Mouse (Mus musculus) cerebellum, adult 9-10 months (tissue): ENCODE results near the gene D16Ertd472e.
"Not testable (repeated sequence)": the region's sequence is repeated elsewhere in the genome, so short reads cannot be mapped to it uniquely, and the experiment has no call there.

ENCODE experiments used
- DNase-seq: peaks from one replicate; pipeline ENCODE4 v3.0.0; 2022

D16Ertd472e gene

DNA sequence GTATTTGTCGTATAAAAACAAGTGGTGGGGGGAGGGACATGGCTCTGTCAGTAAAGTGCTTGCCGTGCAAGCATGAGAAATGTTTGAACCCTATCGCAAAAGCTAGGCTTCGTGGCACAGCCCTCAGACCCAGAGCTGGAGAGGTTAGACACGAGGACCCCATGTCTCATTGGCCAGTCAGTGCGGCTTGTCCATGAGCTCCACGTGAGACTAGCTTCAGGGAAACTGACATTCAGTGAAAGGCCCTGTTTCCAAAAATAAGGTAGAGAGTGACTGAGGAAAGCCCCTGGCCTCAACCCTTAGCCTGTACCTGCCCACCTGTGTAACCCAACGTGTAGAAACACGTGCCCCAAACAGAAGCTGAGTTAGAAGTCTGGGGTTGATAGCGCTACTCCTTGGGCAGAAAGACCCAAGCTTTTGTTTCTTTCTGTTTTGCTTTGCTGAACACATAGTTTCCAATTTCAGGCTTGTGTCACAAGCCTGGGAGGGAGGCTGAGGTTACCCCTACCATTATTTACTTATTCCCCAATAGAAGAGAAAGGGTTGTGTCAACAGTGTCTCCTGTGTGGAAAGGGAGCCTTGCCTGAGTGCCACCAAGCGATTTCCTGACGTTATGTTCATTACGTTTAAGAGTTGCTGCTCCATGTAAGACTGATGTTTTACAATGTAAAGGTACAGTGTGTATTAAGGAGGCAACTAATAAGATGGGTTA is 12.2 kb downstream of the D16Ertd472e start:
- DNase-seq = no peak

DNA sequence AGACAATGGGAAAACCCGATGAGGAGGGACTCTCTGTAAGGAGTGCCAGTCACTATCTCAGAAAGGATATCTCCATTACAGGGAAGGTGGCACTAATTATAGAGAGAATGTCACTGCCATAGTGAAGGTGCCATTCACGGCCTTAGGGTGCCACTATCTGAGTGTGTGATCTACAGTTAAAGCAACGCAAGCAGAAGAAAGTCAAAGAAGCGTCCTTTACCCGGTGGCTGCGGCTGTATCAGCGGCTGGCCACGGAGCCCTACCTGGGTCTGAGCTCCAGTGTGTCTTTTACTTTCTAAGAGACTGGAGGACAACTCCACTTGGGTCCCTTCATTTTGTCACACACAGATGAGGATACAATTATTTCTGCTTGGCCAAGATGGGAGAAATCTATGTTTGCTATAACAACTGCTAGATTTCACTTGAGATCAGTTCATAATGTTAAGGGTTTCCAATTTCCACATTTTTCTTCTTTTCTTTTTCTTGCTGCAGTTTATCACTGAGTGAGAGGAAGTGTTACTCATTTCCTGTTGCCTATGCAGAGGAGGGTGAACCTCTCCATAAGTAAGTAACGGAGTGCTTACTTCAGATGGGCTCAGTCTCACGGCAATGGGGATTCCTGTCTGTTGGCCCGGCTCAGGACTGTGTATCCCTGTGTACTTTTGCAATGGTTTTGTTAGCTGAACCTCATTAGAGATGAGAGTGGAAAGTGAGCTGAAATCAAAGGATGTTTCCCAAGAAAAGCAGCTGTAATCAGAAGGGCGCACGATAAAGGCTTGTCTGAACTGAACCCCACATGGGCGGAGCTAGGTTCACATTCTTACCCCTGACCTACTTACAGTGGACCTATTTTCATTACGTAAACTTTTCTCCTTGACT is 13.2 kb downstream of the D16Ertd472e start:
- no peak for DNase-seq

DNA sequence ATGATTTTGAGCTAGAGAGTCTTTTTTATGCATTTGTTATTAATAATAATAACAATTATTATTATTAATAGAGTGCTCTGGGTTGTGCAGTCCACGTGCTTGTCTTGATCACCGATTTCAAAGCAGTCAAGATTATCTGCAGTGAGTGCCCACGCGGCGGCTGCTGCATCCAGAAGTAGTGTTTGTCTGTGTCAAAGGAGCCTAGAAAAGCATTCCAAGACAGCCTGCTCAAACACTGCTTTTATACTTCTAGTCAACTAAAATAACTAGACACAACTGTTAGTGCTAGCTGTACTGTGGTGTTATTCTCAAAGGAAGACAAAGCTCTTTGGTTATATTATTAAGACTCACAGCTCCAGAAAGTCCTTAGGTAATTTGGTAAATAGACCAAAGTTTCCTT is 15.9 kb downstream of the D16Ertd472e start:
- no peak for DNase-seq

DNA sequence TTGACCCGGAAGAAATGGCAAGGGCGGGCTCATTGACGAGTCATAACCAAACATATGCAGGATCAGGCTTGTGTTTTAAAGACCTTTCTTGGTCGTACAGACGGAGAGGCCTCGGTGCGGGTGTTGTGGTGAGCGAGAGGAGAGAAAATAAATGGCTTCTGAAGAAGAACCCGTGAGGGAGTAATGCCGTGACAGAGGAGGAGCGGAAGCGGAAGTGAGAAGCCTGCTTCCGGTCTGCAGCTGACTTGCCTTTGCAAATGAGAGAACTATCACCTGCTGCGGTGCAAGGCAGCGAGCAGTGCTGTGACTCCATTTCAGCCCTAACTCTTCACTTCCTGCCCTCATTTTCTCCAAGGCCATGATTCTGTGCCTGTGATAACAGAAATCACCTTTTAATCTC is 16.4 kb downstream of the D16Ertd472e start:
- no peak for DNase-seq

DNA sequence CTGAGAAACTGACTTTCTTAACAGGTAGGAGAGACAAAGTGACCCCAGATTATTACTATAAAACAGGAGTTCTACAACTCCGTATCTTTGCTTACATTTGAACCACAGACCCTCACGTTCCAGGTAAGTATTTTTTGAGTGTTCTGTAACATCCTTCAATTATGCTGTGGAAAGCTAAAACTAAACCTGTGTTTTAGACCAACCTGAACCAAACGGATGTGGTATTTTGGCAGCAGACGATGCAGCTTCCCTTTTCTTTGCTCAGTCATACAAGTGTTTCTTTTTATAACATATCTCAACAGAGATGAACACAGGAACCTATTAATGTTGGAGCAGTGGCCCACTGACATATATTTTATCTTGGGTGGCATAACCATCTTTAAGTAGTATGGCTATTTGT is 18.9 kb downstream of the D16Ertd472e start:
- DNase-seq = no peak

DNA sequence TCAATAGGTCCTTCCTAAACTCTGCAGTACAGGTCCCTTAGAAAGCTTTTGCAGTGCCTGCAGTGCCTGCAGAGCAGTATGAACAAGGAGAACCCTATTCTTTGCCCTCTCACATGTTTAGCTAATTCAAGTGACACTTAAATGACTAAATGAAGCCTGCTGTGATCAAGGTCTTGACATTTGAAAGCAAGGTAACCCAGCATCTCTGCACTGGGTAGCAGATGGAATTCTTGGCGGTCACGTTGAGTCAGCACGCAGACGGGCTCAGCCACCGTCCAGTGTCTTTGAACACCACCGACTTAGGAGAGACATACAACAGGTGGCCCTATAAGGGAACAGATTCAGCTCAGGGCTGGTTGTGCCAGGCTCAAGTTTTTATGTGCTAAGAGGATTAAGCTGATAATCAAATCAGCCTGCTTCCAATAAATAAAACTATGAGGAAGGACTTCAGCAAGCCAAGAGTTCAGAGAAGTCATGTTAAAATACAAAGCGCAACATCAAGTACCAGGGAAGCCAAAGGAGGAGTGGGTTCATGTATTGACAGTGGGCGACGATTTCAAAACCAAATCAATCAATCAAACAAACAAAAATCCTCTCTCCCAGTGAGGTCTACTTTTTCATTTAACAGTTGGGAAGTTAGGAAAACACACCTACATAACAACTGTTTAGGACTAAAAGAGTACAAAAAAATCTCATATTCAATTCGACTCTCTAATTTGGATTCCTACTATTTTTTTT is 21.4 kb downstream of the D16Ertd472e start:
- no peak for DNase-seq

DNA sequence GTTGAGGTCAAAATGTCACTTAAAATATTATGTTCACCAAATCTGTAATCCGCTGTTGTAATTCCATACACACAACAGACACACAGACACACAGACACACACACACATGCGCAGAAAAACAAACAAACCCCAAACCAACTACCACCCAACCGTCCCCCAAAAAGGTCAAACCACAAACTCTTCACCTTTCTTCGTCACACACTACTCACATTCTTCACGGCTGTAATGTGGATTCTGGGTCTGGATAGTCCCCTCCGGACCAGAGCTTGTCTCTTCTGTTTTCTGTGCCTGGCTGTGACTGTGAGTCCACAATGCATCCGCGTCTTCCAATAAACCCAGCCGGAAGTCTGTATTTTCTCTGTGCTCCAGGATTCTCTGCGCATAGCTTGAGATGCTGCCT is 29.1 kb downstream of the D16Ertd472e start:
- no peak for DNase-seq

DNA sequence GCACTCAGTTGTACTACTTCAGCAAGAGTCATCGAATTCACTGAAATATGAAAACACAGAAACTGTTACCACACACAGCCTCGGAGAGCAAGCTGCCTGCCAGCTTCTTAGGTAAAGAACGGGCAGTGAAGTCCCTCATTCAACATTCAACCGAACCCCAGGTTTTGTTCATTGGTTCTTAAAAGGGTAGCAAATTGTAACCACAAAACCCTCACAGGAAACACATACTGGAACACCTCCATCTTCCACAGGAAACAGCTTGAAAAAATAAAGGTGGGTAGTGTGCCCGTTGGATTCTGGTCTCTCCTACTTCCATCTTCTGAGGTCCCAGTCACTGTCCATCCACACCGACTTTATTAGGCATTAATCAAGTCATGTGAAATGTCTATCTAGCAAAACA is 30.0 kb downstream of the D16Ertd472e start:
- no peak for DNase-seq

DNA sequence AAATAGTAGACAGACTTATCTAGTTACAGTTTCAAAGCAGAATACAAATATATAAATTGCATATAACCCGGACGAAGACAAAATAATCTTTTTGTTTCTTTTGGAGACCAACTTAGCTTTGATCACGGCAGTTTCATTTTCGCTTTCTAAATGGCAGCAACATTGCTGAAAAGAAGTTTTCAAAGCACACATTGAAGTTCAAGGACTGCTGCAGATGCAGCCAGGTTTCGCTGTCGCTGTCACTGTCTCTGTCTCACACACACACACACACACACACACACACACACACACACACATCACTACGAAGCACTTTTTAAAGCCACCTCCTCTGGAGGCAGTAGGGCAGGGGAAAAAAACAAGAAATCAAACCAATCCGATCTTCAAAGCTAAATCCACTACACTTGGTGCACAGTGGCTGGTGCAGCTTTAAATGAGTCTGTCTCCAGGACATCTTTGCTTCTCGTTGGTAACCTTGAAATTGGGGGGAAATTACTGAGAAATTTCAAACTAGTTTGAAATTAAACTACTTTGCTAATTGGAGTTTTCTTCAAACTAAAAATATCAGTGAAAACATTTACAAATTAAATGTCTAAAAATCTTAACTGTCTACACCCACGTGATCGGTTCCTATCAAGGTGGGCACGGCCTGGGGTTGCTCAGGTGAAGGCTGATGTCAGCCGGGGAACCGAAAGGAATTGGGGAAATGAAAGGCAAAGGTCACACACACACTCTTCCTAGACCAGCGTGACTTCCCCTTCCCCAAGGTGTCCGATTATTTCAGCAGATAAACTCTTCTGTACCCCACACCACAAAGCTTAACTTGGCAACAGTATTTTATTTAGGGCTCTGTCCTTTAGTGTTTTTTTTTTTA is 35.9 kb downstream of the D16Ertd472e start:
- no peak for DNase-seq

DNA sequence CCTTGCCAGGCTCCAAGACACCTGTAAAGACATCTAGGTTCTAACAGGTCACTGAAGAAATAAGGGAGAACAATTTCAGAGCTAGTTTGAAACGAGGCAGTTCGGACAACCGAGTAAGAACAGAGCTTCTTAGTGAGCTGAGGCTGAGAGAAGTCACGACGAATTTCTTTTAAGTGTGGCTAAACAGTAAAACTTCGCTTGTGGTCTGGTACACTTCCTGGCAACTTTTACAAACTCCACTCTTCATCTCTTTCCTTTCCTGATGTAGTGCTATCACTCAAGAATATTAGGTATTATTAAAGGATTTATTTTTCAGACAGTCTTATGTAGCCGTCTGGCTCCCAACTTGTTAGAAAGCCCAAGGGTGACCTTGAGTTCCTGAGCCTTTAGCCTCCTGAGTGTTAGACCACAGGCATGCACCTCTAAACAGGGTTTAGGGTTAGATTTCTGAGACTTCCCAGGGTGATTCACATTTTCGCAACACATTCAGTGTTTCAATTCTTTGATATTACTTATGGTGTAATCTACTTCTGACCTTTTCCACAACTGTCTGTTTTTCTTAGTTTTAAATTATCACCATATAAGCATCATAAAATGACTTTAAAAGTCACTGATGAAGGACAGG is 38.6 kb downstream of the D16Ertd472e start:
- no peak for DNase-seq

DNA sequence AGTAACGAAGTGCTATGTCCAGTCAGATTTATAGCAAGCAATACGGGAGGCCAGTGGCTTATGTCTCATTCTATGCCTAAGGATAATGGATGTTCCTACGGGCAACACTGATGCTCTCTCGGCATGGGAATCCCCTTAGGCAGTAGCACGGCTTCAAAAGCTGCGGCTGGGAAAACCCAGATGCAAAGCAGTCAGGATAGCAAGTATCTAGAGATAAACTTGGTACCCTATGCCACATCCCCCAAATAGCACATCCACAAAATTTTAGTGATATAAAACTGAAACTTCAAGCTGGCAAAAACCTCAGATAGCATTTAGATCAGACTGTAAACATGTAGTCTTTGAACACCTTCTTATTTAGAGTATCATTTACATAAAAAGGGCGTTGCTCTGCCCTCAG is 39.2 kb downstream of the D16Ertd472e start:
- no peak for DNase-seq

DNA sequence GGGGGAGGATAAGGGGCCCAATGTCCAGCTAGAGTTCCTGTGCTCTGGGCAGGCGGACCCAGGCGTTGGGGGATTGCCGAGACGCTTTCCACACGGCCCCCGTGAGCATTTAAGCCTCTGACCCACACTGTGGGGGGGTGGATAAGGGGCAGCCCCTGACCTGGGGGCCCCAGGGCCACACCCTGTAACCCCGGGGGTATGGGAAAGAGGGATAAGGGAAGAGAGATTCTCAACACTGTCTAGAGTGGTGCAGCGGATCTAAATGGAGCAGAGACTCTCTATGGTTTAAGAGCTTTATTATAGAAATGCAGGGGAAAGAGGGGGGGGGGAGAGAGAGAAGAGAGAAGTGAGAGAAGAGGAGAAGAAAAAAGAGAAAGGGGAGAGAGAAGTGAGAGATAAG is 42.0 kb downstream of the D16Ertd472e start:
- DNase-seq = no peak

DNA sequence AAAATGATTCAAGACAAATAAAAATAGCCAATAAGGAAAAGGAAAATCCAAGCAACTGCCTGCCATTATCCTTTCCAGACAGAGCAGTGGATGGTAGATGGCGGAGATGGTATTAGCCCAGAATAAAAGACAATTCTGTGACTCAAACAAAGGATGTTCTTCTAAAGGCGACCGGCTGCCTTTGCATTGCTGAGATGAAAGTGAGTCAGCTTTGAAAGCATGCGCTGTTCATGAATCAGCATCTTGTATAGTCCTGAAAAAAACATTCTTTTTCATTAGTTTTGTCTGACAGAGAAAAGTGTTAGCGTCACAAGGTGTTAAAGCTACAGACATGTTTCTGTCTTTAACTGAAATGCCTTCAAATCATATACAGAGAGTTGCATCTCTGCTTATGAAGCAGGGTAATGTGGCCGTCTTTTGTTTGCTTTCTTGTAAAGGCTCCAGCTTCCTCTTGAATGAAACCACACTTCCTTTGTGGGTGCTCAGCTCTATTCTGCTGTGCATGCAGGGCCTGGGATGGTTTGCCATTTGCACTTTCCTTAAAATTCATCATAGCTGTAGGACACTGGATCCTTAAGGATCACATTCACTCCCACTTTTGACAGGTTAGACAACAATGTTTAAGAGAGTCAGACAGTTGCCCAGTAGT is 44.4 kb downstream of the D16Ertd472e start:
- DNase-seq = no peak

DNA sequence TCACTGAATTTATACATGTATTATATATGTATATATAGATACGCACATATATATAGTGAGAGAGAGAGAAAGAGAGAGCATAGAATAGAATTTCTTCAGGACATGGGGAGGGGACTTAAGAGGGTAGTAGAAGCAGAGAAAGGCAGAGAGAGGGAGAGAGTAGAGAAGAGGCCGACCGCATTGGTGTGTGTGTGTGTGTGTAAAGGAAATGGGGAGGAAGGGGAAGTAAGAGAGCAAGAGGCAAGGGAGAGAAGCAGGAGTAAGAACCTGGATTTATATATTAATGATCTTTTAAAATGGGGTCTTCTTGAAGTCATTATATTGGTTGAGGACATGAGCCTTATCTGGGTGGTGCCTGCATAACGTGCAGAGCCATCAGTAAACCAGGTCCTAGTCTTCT is 53.5 kb downstream of the D16Ertd472e start:
- DNase-seq = no peak

DNA sequence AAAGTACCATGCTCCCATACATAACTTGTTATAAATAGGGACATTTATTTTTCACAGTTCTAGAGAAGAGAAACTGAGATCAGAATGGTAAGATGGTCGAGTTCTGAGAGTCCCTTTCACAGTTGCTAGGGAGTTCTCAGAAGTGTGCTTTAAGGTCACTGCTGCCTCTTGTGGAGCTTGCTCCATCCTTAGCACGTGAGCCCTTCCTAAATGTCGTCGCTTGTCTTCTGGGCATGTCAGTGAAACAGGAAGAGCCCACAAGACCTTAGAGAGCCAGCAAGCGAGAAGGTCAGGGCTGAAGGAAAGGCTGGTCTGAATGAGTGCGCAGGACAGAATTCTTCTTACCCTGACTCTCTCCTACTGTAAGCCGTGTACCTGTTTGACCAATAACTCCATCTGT is 57.8 kb downstream of the D16Ertd472e start:
- DNase-seq = no peak

DNA sequence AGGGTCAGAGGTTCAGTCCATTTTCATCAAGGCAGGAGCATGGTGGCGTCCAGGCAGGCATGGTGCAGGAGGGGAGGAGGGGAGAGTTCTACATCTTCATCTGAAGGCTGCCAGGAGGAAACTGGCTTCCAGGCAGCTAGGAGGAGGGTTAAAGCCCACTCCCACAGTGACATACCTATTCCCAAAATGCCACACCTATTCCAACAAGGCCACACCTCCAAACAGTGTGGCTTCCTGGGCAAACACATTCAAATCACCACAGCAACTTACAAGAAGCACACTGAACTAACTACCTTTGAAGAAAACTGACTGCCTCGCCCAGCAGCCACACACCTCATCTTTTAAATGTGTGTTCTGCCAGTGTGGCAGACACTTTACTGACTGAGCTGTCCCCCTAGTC is 59.3 kb downstream of the D16Ertd472e start:
- DNase-seq = no peak

DNA sequence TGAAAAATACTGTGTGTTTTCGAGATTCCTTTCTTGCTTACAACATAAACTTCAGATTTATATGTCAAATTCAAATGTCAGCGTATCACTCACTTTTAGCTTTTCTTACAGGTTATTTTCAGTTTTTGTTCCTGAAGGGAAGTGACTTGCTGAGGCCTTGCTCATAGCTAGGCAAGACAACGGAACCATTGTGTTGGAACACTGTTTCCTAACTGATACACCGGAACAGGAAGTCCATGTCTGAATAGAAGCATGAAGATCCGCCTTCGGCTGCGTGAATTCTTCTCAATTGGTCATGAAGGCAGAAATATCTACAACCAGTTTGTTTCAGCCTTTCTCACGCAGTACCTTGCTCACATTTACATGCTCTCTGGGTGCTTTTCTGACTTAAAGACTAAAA is 65.0 kb downstream of the D16Ertd472e start:
- no peak for DNase-seq

DNA sequence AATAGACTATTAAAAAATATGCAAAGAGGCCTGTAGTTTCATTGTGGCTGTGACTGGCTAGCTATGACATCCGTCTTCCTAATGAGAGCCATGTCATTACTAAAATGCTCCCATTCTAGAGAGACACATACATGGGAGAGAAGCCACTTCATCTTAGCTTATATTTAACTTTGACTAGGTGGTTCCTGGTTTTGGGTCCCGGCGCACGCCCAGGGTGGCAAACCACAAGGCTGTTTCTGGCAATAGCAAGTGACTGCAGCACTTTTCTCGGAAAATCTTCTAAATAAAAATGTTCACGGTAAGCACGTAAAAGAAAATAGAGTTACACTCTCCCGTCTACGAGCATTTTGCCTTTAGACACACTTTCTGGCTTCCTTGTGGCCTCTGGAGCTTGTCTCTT is 74.0 kb downstream of the D16Ertd472e start:
- DNase-seq = no peak

DNA sequence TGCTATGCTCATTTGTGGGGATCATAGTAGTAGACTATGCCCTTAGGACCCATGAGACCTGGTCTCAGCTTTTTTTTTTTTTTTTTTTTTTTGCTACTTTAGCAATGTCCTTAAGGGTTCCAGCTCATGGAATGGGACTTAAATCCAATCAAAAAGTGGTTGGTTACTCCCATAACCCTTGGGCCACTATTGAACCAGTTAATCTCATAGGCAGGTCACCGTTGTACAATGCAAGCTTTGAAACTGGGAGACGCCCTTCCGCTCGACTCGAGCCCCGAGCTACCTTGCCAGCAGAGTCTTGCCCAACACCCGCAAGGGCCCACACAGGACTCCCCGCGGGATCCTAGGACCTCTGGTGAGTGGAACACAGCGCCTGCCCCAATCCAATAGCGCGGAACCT is 83.8 kb downstream of the D16Ertd472e start:
- DNase-seq = not testable (repeated sequence)

DNA sequence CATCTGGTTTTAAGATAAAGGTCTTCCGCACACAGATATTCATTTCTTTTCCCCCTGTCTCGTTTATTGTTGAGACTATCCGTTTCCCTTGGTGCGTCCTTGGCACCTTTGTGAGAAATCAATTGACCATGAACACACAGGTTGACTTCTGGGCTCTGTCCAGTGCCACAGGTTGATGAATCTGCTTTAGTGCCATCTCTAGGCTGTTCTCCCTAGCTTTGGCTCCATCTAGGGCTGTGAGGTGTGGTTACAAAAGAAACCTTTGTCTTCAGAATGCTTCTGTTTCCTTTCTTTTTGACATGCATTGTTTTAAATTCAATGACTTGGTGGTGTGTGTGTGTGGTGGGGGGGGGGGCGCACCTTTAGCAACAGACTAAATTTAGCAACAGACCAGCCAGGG is 85.7 kb downstream of the D16Ertd472e start:
- no peak for DNase-seq
